Comparison of ENCODE assay signal across 8 mouse cellular contexts in genomic region chr7:64373147-64373829, GRCm38 (mm10). TPM values are rescaled to one million over a fixed set of nuclear protein-coding genes. Genes with fewer than 3 reads are reported as not detected.
DNase-seq lines count a peak whose midpoint lies in the region; ATAC-seq lines count a peak whose summit lies in the region.

No protein-coding gene starts in this region.

- no peak for DNase-seq in kidney, postnatal 36 days
- peak; percentile 42 for DNase-seq in T-cell, adult 2 months (ENCODE audit: low spot score)
- DNase-seq in right cerebral cortex, postnatal 25 days: no peak
- DNase-seq in cerebellum, adult 9-11 months: no peak

- H3K27ac ChIP-seq in kidney, embryonic 14.5 days (ENCODE audit: low read depth, low read length): peak overlapping the region; percentile 93

- peak overlapping the region; percentile 55 for H3K4me3 ChIP-seq in kidney, embryonic 14.5 days (ENCODE audit: low read length)

- H3K4me2 ChIP-seq in kidney, embryonic 14.5 days (replicated peaks; ENCODE audit: low read depth, low read length): peak overlapping the region; percentile 69

- peak; percentile 44; the same call in 1 of the 2 replicates for ATAC-seq in kidney, embryonic 14.5 days (ENCODE audit: low FRiP score, low TSS enrichment)
- 0 out of 4 replicates have a peak, but pooled peaks have one; percentile 1 to 2 for ATAC-seq in hematopoietic stem cell, adult 5-6 weeks (replicated peaks in 1 of 2; ENCODE audit: insufficient read depth in 1 of 2, low FRiP score in 2 of 2, low TSS enrichment in 1 of 2, low read depth in 1 of 2, poor library complexity in 2 of 2, severe bottlenecking in 2 of 2)
- peak; percentile 27; the same call in 1 of the 2 replicates for ATAC-seq in megakaryocyte progenitor cell, adult 5-6 weeks (replicated peaks; ENCODE audit: poor library complexity)
- ATAC-seq in activated CD4-positive, CD25-positive, alpha-beta regulatory T cell, adult 4 months: no peak

- 10% methylated on average over 18 of the region's 18 CpGs for WGBS in kidney, embryonic 14.5 days

- H3K9ac ChIP-seq in kidney, embryonic 14.5 days (ENCODE audit: low read depth, low read length): peak overlapping the region; percentile 61

- H3K4me1 ChIP-seq in kidney, embryonic 14.5 days (ENCODE audit: control insufficient read depth, insufficient read depth, low read length): peaks cover 4% of the 10 kb centered on the region; the same call in 1 of the 2 replicates

- no peaks in the 10 kb centered on the region for H3K27me3 ChIP-seq in kidney, embryonic 14.5 days (ENCODE audit: control insufficient read depth, insufficient read depth, low read length)

- H3K9me3 ChIP-seq in kidney, embryonic 14.5 days (ENCODE audit: control insufficient read depth, low read length): no peaks in the 10 kb centered on the region

- peaks cover 33% of the 10 kb centered on the region for H3K36me3 ChIP-seq in kidney, embryonic 14.5 days (ENCODE audit: control insufficient read depth, insufficient read depth, low read length)

RNA-seq across cellular contexts. Expression of gene Fan1, which starts 0.6 kb away (rescaled TPM):
- 6.6 and 9.8 TPM in 2 replicates for polyA plus RNA-seq in kidney, embryonic 14.5 days (2014; fragmentation: Nextera tagmentation; extraction: Ambion mirVana)
- total RNA-seq in hematopoietic stem cell, adult 5-6 weeks (2017): 9.2 and 14.4 TPM in 2 replicates
- total RNA-seq in megakaryocyte progenitor cell, adult 5-6 weeks (2015): 1.9 and 3.2 TPM in 2 replicates
- 4.8 and 5.0 TPM in 2 replicates for total RNA-seq in megakaryocyte progenitor cell, adult 5-6 weeks (2017)
- polyA plus RNA-seq in activated CD4-positive, CD25-positive, alpha-beta regulatory T cell, adult 4 months (2017; shearing (Covaris generic)): 1 to 10 TPM; 4.1 to 4.6 TPM

RNA-seq across cellular contexts. Expression of gene Mphosph10, which starts 18.8 kb away (rescaled TPM):
- polyA plus RNA-seq in kidney, embryonic 14.5 days (2014; fragmentation: Nextera tagmentation; extraction: Ambion mirVana): 48.8 and 52.1 TPM in 2 replicates
- 84.7 and 99.5 TPM in 2 replicates for total RNA-seq in hematopoietic stem cell, adult 5-6 weeks (2017)
- total RNA-seq in megakaryocyte progenitor cell, adult 5-6 weeks (2015): 99.9 and 108 TPM in 2 replicates
- total RNA-seq in megakaryocyte progenitor cell, adult 5-6 weeks (2017): 130 and 173 TPM in 2 replicates
- polyA plus RNA-seq in activated CD4-positive, CD25-positive, alpha-beta regulatory T cell, adult 4 months (2017; shearing (Covaris generic)): 10 to 100 TPM; 46.9 to 50.2 TPM

RNA-seq across cellular contexts. Expression of gene Mcee, which starts 19.1 kb away (rescaled TPM):
- 74.4 and 88.9 TPM in 2 replicates for polyA plus RNA-seq in kidney, embryonic 14.5 days (2014; fragmentation: Nextera tagmentation; extraction: Ambion mirVana)
- total RNA-seq in hematopoietic stem cell, adult 5-6 weeks (2017): 84.4 and 122 TPM in 2 replicates
- 98.9 and 122 TPM in 2 replicates for total RNA-seq in megakaryocyte progenitor cell, adult 5-6 weeks (2015)
- 145 and 155 TPM in 2 replicates for total RNA-seq in megakaryocyte progenitor cell, adult 5-6 weeks (2017)
- 10 to 100 TPM; 25.5 to 26.7 TPM for polyA plus RNA-seq in activated CD4-positive, CD25-positive, alpha-beta regulatory T cell, adult 4 months (2017; shearing (Covaris generic))
